Comparison of ENCODE assay signal across 8 mouse cellular contexts in genomic region chr14:41008138-41008537, GRCm38 (mm10). TPM values are rescaled to one million over a fixed set of nuclear protein-coding genes. Genes with fewer than 3 reads are reported as not detected.
DNase-seq lines count a peak whose midpoint lies in the region; ATAC-seq lines count a peak whose summit lies in the region.

No protein-coding gene starts in this region.

- peaks cover 16% of the 10 kb centered on the region for H3K4me1 ChIP-seq in hindbrain, embryonic 14.5 days (replicated peaks; ENCODE audit: control insufficient read depth, insufficient read depth, low read length)
- peaks cover 17% of the 10 kb centered on the region for H3K4me1 ChIP-seq in hindbrain, embryonic 12.5 days
- H3K4me1 ChIP-seq in embryonic facial prominence, embryonic 13.5 days = peaks cover 60% of the 10 kb centered on the region
- peaks cover 60% of the 10 kb centered on the region for H3K4me1 ChIP-seq in kidney, embryonic 15.5 days

- H3K9me3 ChIP-seq in hindbrain, embryonic 14.5 days (ENCODE audit: control insufficient read depth, low read length) = no peaks in the 10 kb centered on the region
- no peaks in the 10 kb centered on the region for H3K9me3 ChIP-seq in hindbrain, embryonic 12.5 days (replicated peaks)
- H3K9me3 ChIP-seq in embryonic facial prominence, embryonic 13.5 days = no peaks in the 10 kb centered on the region
- no peaks in the 10 kb centered on the region for H3K9me3 ChIP-seq in kidney, embryonic 15.5 days (replicated peaks)

- ATAC-seq in hindbrain, embryonic 14.5 days (ENCODE audit: low FRiP score) = peak; percentile 36; the same call in 1 of the 2 replicates
- ATAC-seq in hindbrain, embryonic 12.5 days (ENCODE audit: low FRiP score) = no peak
- ATAC-seq in embryonic facial prominence, embryonic 13.5 days (ENCODE audit: insufficient number of reproducible peaks, insufficient read depth, low FRiP score, low TSS enrichment, low read depth) = peak; percentile 77; the same call in 1 of the 2 replicates
- ATAC-seq in kidney, embryonic 15.5 days (replicated peaks; ENCODE audit: low FRiP score) = peak; percentile 79
- ATAC-seq in megakaryocyte-erythroid progenitor cell, adult 5-6 weeks (replicated peaks; ENCODE audit: low FRiP score, low TSS enrichment, poor library complexity, severe bottlenecking) = peak; percentile 46

- no peak overlapping the region for H3K4me2 ChIP-seq in hindbrain, embryonic 14.5 days (replicated peaks)
- H3K4me2 ChIP-seq in hindbrain, embryonic 12.5 days (replicated peaks) = no peak overlapping the region
- peak overlapping the region; percentile 55 for H3K4me2 ChIP-seq in embryonic facial prominence, embryonic 13.5 days
- peak overlapping the region; percentile 4; the same call in 1 of the 2 replicates for H3K4me2 ChIP-seq in kidney, embryonic 15.5 days

- H3K4me3 ChIP-seq in hindbrain, embryonic 14.5 days (replicated peaks; ENCODE audit: low read length) = no peak overlapping the region
- H3K4me3 ChIP-seq in hindbrain, embryonic 12.5 days = no peak overlapping the region
- peak overlapping the region; percentile 22; the same call in 1 of the 2 replicates for H3K4me3 ChIP-seq in embryonic facial prominence, embryonic 13.5 days
- no peak overlapping the region for H3K4me3 ChIP-seq in kidney, embryonic 15.5 days (replicated peaks)

- WGBS in hindbrain, embryonic 14.5 days = 69% methylated on average over 2 of the region's 2 CpGs
- 67% methylated on average over 2 of the region's 2 CpGs for WGBS in hindbrain, embryonic 12.5 days
- WGBS in embryonic facial prominence, embryonic 13.5 days = 48% methylated on average over 2 of the region's 2 CpGs
- WGBS in kidney, embryonic 15.5 days = 34% methylated on average over 2 of the region's 2 CpGs

- no peak overlapping the region for H3K9ac ChIP-seq in hindbrain, embryonic 14.5 days
- H3K9ac ChIP-seq in hindbrain, embryonic 12.5 days = no peak overlapping the region
- H3K9ac ChIP-seq in embryonic facial prominence, embryonic 13.5 days = no peak overlapping the region
- H3K9ac ChIP-seq in kidney, embryonic 15.5 days = no peak overlapping the region

- H3K27ac ChIP-seq in hindbrain, embryonic 14.5 days = no peak overlapping the region
- no peak overlapping the region for H3K27ac ChIP-seq in hindbrain, embryonic 12.5 days
- peak overlapping the region; percentile 76 for H3K27ac ChIP-seq in embryonic facial prominence, embryonic 13.5 days
- H3K27ac ChIP-seq in kidney, embryonic 15.5 days = peak overlapping the region; percentile 91

- no peaks in the 10 kb centered on the region for H3K36me3 ChIP-seq in hindbrain, embryonic 14.5 days (replicated peaks; ENCODE audit: control insufficient read depth, insufficient read depth)
- H3K36me3 ChIP-seq in hindbrain, embryonic 12.5 days = no peaks in the 10 kb centered on the region
- H3K36me3 ChIP-seq in embryonic facial prominence, embryonic 13.5 days = no peaks in the 10 kb centered on the region; the same call in 1 of the 2 replicates
- no peaks in the 10 kb centered on the region for H3K36me3 ChIP-seq in kidney, embryonic 15.5 days

- DNase-seq in hindbrain, embryonic 14.5 days (ENCODE audit: low spot score) = no peak
- DNase-seq in cerebellum, adult 11 months = no peak
- DNase-seq in urinary bladder, postnatal 25 days (ENCODE audit: low spot score) = no peak
- DNase-seq in cerebellum, adult 11-12 months = no peak

- no peaks in the 10 kb centered on the region for H3K27me3 ChIP-seq in hindbrain, embryonic 14.5 days (ENCODE audit: control insufficient read depth, insufficient read depth, low read length)
- no peaks in the 10 kb centered on the region for H3K27me3 ChIP-seq in hindbrain, embryonic 12.5 days
- no peaks in the 10 kb centered on the region for H3K27me3 ChIP-seq in embryonic facial prominence, embryonic 13.5 days
- no peaks in the 10 kb centered on the region for H3K27me3 ChIP-seq in kidney, embryonic 15.5 days

RNA-seq across cellular contexts. Expression of gene Fam213a, which starts 5.5 kb away (rescaled TPM):
- 86.6 and 94.3 TPM in 2 replicates for polyA plus RNA-seq in hindbrain, embryonic 14.5 days (2014; fragmentation: Nextera tagmentation; extraction: Ambion mirVana)
- 62.5 and 65.1 TPM in 2 replicates for polyA plus RNA-seq in hindbrain, embryonic 12.5 days (2016; fragmentation: Nextera tagmentation; extraction: Ambion mirVana)
- polyA plus RNA-seq in embryonic facial prominence, embryonic 13.5 days (2015; fragmentation: Nextera tagmentation; extraction: Ambion mirVana) = 99.4 and 119 TPM in 2 replicates
- polyA plus RNA-seq in kidney, embryonic 15.5 days (2015; fragmentation: Nextera tagmentation; extraction: Ambion mirVana) = 96.8 and 103 TPM in 2 replicates
- total RNA-seq in megakaryocyte-erythroid progenitor cell, adult 5-6 weeks (2014; fragmentation: Nextera tagmentation) = 29.9 and 70.4 TPM in 2 replicates
- total RNA-seq in megakaryocyte-erythroid progenitor cell, adult 5-6 weeks (2017) = 73.6 and 75.3 TPM in 2 replicates

RNA-seq across cellular contexts. Expression of gene Tspan14, which starts 41.5 kb away (rescaled TPM):
- 65.6 and 70.1 TPM in 2 replicates for polyA plus RNA-seq in hindbrain, embryonic 14.5 days (2014; fragmentation: Nextera tagmentation; extraction: Ambion mirVana)
- polyA plus RNA-seq in hindbrain, embryonic 12.5 days (2016; fragmentation: Nextera tagmentation; extraction: Ambion mirVana) = 84.3 and 95.0 TPM in 2 replicates
- 87.6 and 91.1 TPM in 2 replicates for polyA plus RNA-seq in embryonic facial prominence, embryonic 13.5 days (2015; fragmentation: Nextera tagmentation; extraction: Ambion mirVana)
- 109 and 112 TPM in 2 replicates for polyA plus RNA-seq in kidney, embryonic 15.5 days (2015; fragmentation: Nextera tagmentation; extraction: Ambion mirVana)
- 8.6 and 13.3 TPM in 2 replicates for total RNA-seq in megakaryocyte-erythroid progenitor cell, adult 5-6 weeks (2014; fragmentation: Nextera tagmentation)
- 9.3 and 12.9 TPM in 2 replicates for total RNA-seq in megakaryocyte-erythroid progenitor cell, adult 5-6 weeks (2017)

Comparison
In these comparisons a context has a peak if more than half of its experiments do, and no peak if none do; other contexts are left out.
1. H3K27ac ChIP-seq: peak in embryonic facial prominence, embryonic 13.5 days (single experiment) and kidney, embryonic 15.5 days (single experiment); none in hindbrain, embryonic 14.5 days (single experiment) and hindbrain, embryonic 12.5 days (single experiment).
2. H3K4me2 ChIP-seq: peak in embryonic facial prominence, embryonic 13.5 days (single experiment) and kidney, embryonic 15.5 days (single experiment); none in hindbrain, embryonic 14.5 days (single experiment) and hindbrain, embryonic 12.5 days (single experiment).